Mouse (Mus musculus): ENCODE measurements around the gene Cadm4. TPM values are rescaled to one million over a fixed set of nuclear protein-coding genes. Genes with fewer than 3 reads are reported as not detected.

Gene Cadm4
- polyA plus RNA-seq, 1 experiment from 2014 or later, result 6.9 TPM

DNA sequence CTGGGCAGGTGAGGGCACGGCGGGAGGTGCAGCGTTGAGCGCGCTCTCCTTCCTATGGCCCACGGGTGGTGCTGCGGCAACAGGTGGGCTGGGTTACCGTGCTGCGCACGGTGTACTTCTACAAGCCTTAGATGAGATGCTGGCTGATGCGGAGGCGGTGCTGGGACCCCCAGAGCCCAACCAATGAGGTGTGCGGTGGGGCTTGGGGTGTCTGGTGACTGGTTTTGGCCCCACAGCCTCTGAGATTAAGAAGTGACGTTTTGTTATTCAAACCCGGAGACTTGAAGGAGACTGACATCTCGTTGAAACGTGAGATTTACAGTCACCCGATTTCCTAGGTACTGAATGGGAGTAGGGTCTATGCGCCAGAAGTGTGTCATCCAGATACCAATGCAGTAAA lies 52.5 kb downstream of the Cadm4 start:
- Histone ChIP-seq H3K4me3 (ENCODE audit: low read depth, low read length) (no peak overlapping the region; the same call in 1 of the 2 replicates), H3K9ac (ENCODE audit: low read length) (no peak overlapping the region), H3K36me3 (ENCODE audit: control insufficient read depth, insufficient read depth, low read length) (peaks cover 5% of the 10 kb centered on the region), H3K27me3 (ENCODE audit: control insufficient read depth, insufficient read depth, low read length) (peaks cover 16% of the 10 kb centered on the region), H3K4me2 (ENCODE audit: low read depth) (no peak overlapping the region; the same call in 1 of the 2 replicates), H3K9me3 (ENCODE audit: control insufficient read depth, low read length) (no peaks in the 10 kb centered on the region), H3K27ac (ENCODE audit: low read depth, low read length) (no peak overlapping the region), H3K4me1 (ENCODE audit: control insufficient read depth, insufficient read depth, low read length) (peaks cover 15% of the 10 kb centered on the region; the same call in 1 of the 2 replicates)
- 28% methylated on average over 19 of the region's 19 CpGs for WGBS
- no peak for ATAC-seq (ENCODE audit: insufficient read depth, low FRiP score, low TSS enrichment)
- DNase-seq (ENCODE audit: low spot score), result no peak

DNA sequence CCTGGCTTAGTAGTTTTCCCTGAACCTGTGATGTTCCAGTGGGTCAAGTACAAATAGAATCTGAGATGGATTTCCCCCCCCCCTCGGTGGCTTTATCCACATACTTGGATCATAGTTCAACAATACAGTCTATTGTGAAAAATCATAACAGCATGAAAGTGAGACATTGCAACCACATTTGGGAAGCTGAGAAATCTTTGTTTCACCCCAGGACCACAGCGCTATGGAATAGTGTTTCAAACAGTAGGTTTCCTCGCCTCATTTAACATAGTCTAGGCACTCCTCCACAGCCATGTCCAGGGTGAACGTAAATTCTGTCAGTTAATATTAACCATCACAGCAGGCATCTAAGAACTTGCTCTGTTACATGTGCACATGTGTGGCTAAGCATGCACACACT lies 55.3 kb downstream of the Cadm4 start:
- 73% methylated on average over 4 of the region's 4 CpGs for WGBS
- peaks cover 16% of the 10 kb centered on the region for H3K27me3 ChIP-seq (ENCODE audit: control insufficient read depth, insufficient read depth, low read length)
- H3K9ac ChIP-seq (ENCODE audit: low read length), result no peak overlapping the region
- ATAC-seq (ENCODE audit: insufficient read depth, low FRiP score, low TSS enrichment) (no peak), DNase-seq (ENCODE audit: low spot score) (no peak)
- H3K4me3 ChIP-seq (ENCODE audit: low read depth, low read length), result no peak overlapping the region
- peaks cover 5% of the 10 kb centered on the region for H3K36me3 ChIP-seq (ENCODE audit: control insufficient read depth, insufficient read depth, low read length)
- H3K27ac ChIP-seq (ENCODE audit: low read depth, low read length), result no peak overlapping the region
- H3K4me2 ChIP-seq (ENCODE audit: low read depth), result no peak overlapping the region
- H3K9me3 ChIP-seq (ENCODE audit: control insufficient read depth, low read length), result no peaks in the 10 kb centered on the region
- H3K4me1 ChIP-seq (ENCODE audit: control insufficient read depth, insufficient read depth, low read length), result peaks cover 8% of the 10 kb centered on the region; the same call in 1 of the 2 replicates

DNA sequence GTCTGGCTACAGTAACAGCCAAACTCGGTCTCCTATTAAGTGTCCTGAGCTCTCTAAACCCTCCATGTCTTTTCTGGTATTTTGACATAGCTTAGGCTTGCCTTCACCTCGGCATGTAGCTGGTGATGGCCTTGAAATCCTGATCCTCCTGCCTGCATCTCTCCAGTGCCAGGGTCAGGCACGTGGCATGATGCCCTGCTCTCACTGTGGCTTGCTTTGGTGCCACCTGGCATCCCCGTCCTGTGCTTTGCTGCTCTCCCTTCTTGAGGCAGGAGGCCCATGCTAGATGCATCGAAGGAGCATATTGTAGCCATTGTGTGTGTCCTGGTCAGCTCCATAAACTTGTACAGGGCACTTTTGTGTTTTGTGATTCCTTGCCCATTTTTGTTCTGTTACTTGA lies 55.8 kb downstream of the Cadm4 start:
- 0 out of 2 replicates have a peak, but pooled peaks cover 8% of the 10 kb centered on the region for H3K4me1 ChIP-seq (ENCODE audit: control insufficient read depth, insufficient read depth, low read length)
- H3K4me3 ChIP-seq (ENCODE audit: low read depth, low read length), result no peak overlapping the region
- no peak overlapping the region for H3K4me2 ChIP-seq (ENCODE audit: low read depth)
- ATAC-seq (ENCODE audit: insufficient read depth, low FRiP score, low TSS enrichment) (no peak), DNase-seq (ENCODE audit: low spot score) (no peak)
- H3K9me3 ChIP-seq (ENCODE audit: control insufficient read depth, low read length), result no peaks in the 10 kb centered on the region
- H3K27ac ChIP-seq (ENCODE audit: low read depth, low read length), result no peak overlapping the region
- H3K36me3 ChIP-seq (ENCODE audit: control insufficient read depth, insufficient read depth, low read length), result peaks cover 5% of the 10 kb centered on the region
- peaks cover 14% of the 10 kb centered on the region for H3K27me3 ChIP-seq (ENCODE audit: control insufficient read depth, insufficient read depth, low read length)
- H3K9ac ChIP-seq (ENCODE audit: low read length), result no peak overlapping the region
- 82% methylated on average over 5 of the region's 5 CpGs for WGBS

DNA sequence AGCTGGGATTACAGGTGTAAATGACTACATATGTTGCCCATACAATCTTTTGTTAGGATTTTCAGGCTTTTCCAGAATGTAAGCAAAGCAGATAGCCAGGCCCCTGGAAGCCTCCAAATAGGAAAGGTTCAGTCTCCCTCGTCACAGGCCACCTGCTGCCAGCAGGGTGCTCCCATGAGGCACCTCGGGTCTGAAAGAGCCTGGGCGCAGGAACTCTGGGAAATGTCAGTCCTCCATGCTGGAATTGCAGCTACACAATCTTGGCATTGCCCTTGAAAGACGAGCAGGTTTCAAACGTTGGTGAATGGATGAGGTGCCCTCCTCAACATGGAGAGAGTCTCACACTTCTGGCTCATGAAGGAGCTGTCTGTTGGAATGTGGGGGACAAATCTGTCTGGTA lies 56.3 kb downstream of the Cadm4 start:
- DNase-seq (ENCODE audit: low spot score), result no peak
- Histone ChIP-seq H3K4me3 (ENCODE audit: low read depth, low read length) (no peak overlapping the region), H3K27me3 (ENCODE audit: control insufficient read depth, insufficient read depth, low read length) (peaks cover 12% of the 10 kb centered on the region), H3K9ac (ENCODE audit: low read length) (no peak overlapping the region), H3K4me1 (ENCODE audit: control insufficient read depth, insufficient read depth, low read length) (0 out of 2 replicates have a peak, but pooled peaks cover 8% of the 10 kb centered on the region), H3K27ac (ENCODE audit: low read depth, low read length) (no peak overlapping the region), H3K9me3 (ENCODE audit: control insufficient read depth, low read length) (no peaks in the 10 kb centered on the region), H3K36me3 (ENCODE audit: control insufficient read depth, insufficient read depth, low read length) (peaks cover 5% of the 10 kb centered on the region), H3K4me2 (ENCODE audit: low read depth) (no peak overlapping the region)
- WGBS, result 46% methylated on average over 5 of the region's 5 CpGs
- ATAC-seq (ENCODE audit: insufficient read depth, low FRiP score, low TSS enrichment), result no peak

DNA sequence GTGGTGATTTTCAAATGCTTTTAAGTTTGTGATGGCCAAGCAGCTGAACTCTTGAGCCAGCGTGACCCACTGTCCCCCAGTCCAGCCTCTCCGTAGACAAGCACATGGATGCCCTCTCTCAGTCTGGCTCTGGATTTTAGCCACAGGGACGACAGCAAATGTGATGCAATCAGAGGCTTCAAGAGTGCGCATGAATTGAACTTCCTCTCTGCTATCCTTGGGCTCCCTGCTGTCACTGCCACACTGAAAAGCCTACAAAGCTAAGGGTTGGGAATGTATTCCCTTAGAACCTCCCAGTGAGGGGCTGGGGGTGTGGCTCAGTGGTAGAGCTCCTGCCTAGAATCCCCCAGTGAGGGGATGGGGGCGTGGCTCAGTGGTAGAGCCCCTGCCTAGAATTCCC lies 56.9 kb downstream of the Cadm4 start:
- Histone ChIP-seq H3K9ac (ENCODE audit: low read length) (no peak overlapping the region), H3K27me3 (ENCODE audit: control insufficient read depth, insufficient read depth, low read length) (peaks cover 6% of the 10 kb centered on the region), H3K4me3 (ENCODE audit: low read depth, low read length) (no peak overlapping the region), H3K27ac (ENCODE audit: low read depth, low read length) (no peak overlapping the region), H3K4me1 (ENCODE audit: control insufficient read depth, insufficient read depth, low read length) (0 out of 2 replicates have a peak, but pooled peaks cover 5% of the 10 kb centered on the region), H3K4me2 (ENCODE audit: low read depth) (no peak overlapping the region), H3K9me3 (ENCODE audit: control insufficient read depth, low read length) (no peaks in the 10 kb centered on the region), H3K36me3 (ENCODE audit: control insufficient read depth, insufficient read depth, low read length) (peaks cover 3% of the 10 kb centered on the region)
- DNase-seq (ENCODE audit: low spot score) (no peak), ATAC-seq (ENCODE audit: insufficient read depth, low FRiP score, low TSS enrichment) (no peak)
- 77% methylated on average over 5 of the region's 5 CpGs for WGBS

DNA sequence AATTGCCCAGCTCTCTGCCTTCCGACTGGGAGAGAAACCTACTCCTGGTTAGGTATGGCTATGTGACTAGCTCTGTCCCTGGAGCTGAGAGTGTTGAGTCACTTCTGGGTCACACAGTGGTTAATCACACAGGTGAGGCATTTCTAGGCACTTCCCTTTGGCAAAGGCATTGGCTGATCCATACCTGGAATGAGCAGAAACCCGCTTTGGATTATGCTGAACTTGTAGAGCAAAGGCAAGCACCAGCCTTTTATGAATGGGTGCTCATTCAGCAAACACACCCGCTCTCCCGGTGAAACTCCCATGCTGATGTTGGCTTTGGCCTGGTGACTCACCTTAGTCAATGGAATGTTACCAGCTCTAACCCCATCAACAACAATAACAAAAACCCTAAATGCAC lies 57.9 kb downstream of the Cadm4 start:
- H3K4me3 ChIP-seq (ENCODE audit: low read depth, low read length), result no peak overlapping the region
- H3K27me3 ChIP-seq (ENCODE audit: control insufficient read depth, insufficient read depth, low read length), result no peaks in the 10 kb centered on the region
- H3K4me2 ChIP-seq (ENCODE audit: low read depth), result no peak overlapping the region
- peaks cover 3% of the 10 kb centered on the region; the same call in 1 of the 2 replicates for H3K36me3 ChIP-seq (ENCODE audit: control insufficient read depth, insufficient read depth, low read length)
- H3K9me3 ChIP-seq (ENCODE audit: control insufficient read depth, low read length), result no peaks in the 10 kb centered on the region
- H3K9ac ChIP-seq (ENCODE audit: low read length), result no peak overlapping the region
- 90% methylated on average over 4 of the region's 4 CpGs for WGBS
- DNase-seq (ENCODE audit: low spot score) (no peak), ATAC-seq (ENCODE audit: insufficient read depth, low FRiP score, low TSS enrichment) (no peak)
- no peaks in the 10 kb centered on the region for H3K4me1 ChIP-seq (ENCODE audit: control insufficient read depth, insufficient read depth, low read length)
- H3K27ac ChIP-seq (ENCODE audit: low read depth, low read length), result no peak overlapping the region

DNA sequence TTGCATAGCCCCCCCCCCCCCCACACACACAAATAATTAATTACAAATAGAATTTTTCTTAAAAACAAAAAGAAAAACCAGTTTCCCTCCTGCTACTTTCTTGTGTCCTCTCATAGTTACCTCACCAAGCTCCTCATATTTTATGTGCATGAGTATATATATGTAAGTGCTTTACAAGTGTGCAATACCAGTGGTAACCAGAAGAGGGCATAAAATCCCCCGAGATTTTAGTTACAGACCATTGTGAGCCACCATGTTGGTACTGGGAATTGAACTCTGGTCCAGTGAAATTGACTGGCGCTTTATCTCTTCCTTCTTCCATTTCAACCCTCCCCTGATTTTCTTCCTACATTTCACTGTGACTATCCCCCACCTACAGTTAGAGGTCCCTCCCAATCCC lies 62.7 kb downstream of the Cadm4 start:
- 85% methylated on average over 2 of the region's 2 CpGs for WGBS
- H3K36me3 ChIP-seq (ENCODE audit: control insufficient read depth, insufficient read depth, low read length), result no peaks in the 10 kb centered on the region
- H3K9ac ChIP-seq (ENCODE audit: low read length), result no peak overlapping the region
- H3K4me2 ChIP-seq (ENCODE audit: low read depth), result no peak overlapping the region
- no peak for ATAC-seq (ENCODE audit: insufficient read depth, low FRiP score, low TSS enrichment)
- DNase-seq (ENCODE audit: low spot score), result no peak
- H3K27me3 ChIP-seq (ENCODE audit: control insufficient read depth, insufficient read depth, low read length), result no peaks in the 10 kb centered on the region
- H3K9me3 ChIP-seq (ENCODE audit: control insufficient read depth, low read length), result no peaks in the 10 kb centered on the region
- 0 out of 2 replicates have a peak, but pooled peaks cover 4% of the 10 kb centered on the region for H3K4me1 ChIP-seq (ENCODE audit: control insufficient read depth, insufficient read depth, low read length)
- no peak overlapping the region for H3K4me3 ChIP-seq (ENCODE audit: low read depth, low read length)
- H3K27ac ChIP-seq (ENCODE audit: low read depth, low read length), result no peak overlapping the region

DNA sequence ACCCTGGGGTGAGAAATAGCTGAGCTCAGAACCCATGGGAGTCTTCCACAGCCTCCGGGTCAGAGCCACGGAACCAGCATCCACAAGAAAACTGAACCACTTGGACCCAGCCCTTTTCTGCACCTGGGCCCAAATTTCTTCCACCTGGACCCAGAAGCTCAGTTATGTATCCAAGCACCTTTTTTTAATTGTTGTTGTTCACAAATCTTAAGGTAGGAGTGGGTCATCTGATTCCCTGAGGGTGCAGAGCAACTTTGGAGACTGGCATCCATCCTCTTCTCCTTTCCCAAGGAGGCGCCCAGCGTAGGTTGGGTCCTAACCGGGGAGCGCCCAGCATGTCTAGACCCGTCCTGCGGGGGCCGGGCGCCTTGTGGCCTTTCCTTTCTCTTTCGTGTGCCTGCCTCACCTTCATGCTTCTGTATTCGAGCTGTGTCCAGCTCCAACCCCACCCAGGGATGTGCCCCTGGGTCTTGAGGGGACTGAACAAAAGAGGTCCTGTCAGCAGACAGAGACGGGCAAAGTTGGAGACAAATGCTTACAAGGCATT lies 64.3 kb downstream of the Cadm4 start, which contains the start of the genes Pinlyp and Xrcc1:
Gene Pinlyp (minus strand): TSS at position 51 of the 547 bp plus-strand sequence.
Gene Xrcc1 (plus strand): TSS at position 222 of the 547 bp plus-strand sequence.
- H3K36me3 ChIP-seq (ENCODE audit: control insufficient read depth, insufficient read depth, low read length), result no peaks in the 10 kb centered on the region
- peak within 1 kb of the TSS; percentile 52 for H3K4me2 ChIP-seq (ENCODE audit: low read depth)
- H3K9ac ChIP-seq (ENCODE audit: low read length), result peak within 1 kb of the TSS; percentile 71
- peak within 1 kb of the TSS; percentile 73 for H3K4me3 ChIP-seq (ENCODE audit: low read depth, low read length)
- 38% methylated on average over 13 of the region's 13 CpGs for WGBS
- H3K27me3 ChIP-seq (ENCODE audit: control insufficient read depth, insufficient read depth, low read length), result no peaks in the 10 kb centered on the region
- H3K9me3 ChIP-seq (ENCODE audit: control insufficient read depth, low read length), result no peaks in the 10 kb centered on the region
- no peak for DNase-seq (ENCODE audit: low spot score)
- H3K27ac ChIP-seq (ENCODE audit: low read depth, low read length), result peak within 1 kb of the TSS; percentile 42; the same call in 1 of the 2 replicates
- H3K4me1 ChIP-seq (ENCODE audit: control insufficient read depth, insufficient read depth, low read length), result 0 out of 2 replicates have a peak, but pooled peaks cover 4% of the 10 kb centered on the region
- ATAC-seq (ENCODE audit: insufficient read depth, low FRiP score, low TSS enrichment), result peak; percentile 1; the same call in 1 of the 2 replicates
